Mouse (Mus musculus) midbrain, embryonic 12.5 days (tissue): ENCODE data around the gene Lsm7. TPM values are rescaled to one million over a fixed set of nuclear protein-coding genes. Genes with fewer than 3 reads are reported as not detected.
"Not testable (repeated sequence)": the region's sequence is repeated elsewhere in the genome, so short reads cannot be mapped to it uniquely, and the experiment has no call there.

Experiments
- ATAC-seq: fragments of 200-750 bp; cut with Nextera tagmentation; 2 replicates; pipeline ENCODE4 v1.8.0; 2017; ENCODE audit warnings: low read depth, moderate TSS enrichment, moderate library complexity; ENCODE audit not compliant: low FRiP score
- H3K27ac ChIP-seq: fragments of 300-500 bp; sonication (generic); replicated peaks from 2 replicates; pipeline ENCODE4 v1.5.1; 2016; ENCODE audit warnings: mild to moderate bottlenecking
- H3K27me3 ChIP-seq: fragments of 300-500 bp; sonication (generic); 2 replicates; pipeline ENCODE4 v1.6.1; 2016; ENCODE audit warnings: mild to moderate bottlenecking
- H3K36me3 ChIP-seq: fragments of 300-500 bp; sonication (generic); 2 replicates; pipeline ENCODE4 v1.6.1; 2016
- H3K4me1 ChIP-seq: fragments of 300-500 bp; sonication (generic); 2 replicates; pipeline ENCODE4 v1.6.1; 2016
- H3K4me2 ChIP-seq: fragments of 300-500 bp; sonication (generic); replicated peaks from 2 replicates; pipeline ENCODE4 v1.6.1; 2016; ENCODE audit warnings: mild to moderate bottlenecking, moderate library complexity
- H3K4me3 ChIP-seq: fragments of 300-500 bp; sonication (generic); 2 replicates; pipeline ENCODE4 v1.5.1; 2016; ENCODE audit warnings: mild to moderate bottlenecking
- H3K9ac ChIP-seq: fragments of 300-500 bp; sonication (generic); replicated peaks from 2 replicates; pipeline ENCODE4 v1.6.1; 2016; ENCODE audit warnings: mild to moderate bottlenecking, moderate library complexity
- H3K9me3 ChIP-seq: fragments of 300-500 bp; sonication (generic); 2 replicates; pipeline ENCODE4 v1.6.1; 2016; ENCODE audit warnings: mild to moderate bottlenecking
- WGBS: fragments of 180-500 bp; shearing (Covaris S2); methylation state at CpG from one replicate; pipeline ENCODE4 v1.1.7; 2016; 5-methylcytosine and 5-hydroxymethylcytosine counted together
- polyA plus RNA-seq: library from polyadenylated mRNA; unstranded; fragments of >200 nt; fragmentation: Nextera tagmentation; extraction: Ambion mirVana; gene quantifications from 2 replicates; pipeline ENCODE4 v1.2.1, GENCODE M21; 2016

Gene Lsm7
- polyA plus RNA-seq, 1 experiment from 2014 or later = 250 TPM

- H3K9ac ChIP-seq = no peak overlapping the region
- no peak overlapping the region for H3K4me2 ChIP-seq
- 57% methylated on average over 3 of the region's 3 CpGs for WGBS
- no peaks in the 10 kb centered on the region for H3K36me3 ChIP-seq
- H3K27ac ChIP-seq = no peak overlapping the region
- no peaks in the 10 kb centered on the region for H3K9me3 ChIP-seq
- H3K4me1 ChIP-seq = no peaks in the 10 kb centered on the region
- H3K4me3 ChIP-seq = no peak overlapping the region
- ATAC-seq = no peak
- H3K27me3 ChIP-seq = no peaks in the 10 kb centered on the region
Observed at GRCm38 (mm10) chr10:80819406-80819805, 35.6 kb downstream of the Lsm7 start.

GRCm38 (mm10) chr10:80818599-80819281 lies 36.3 kb downstream of the Lsm7 start:
- H3K36me3 ChIP-seq = no peaks in the 10 kb centered on the region

DNA sequence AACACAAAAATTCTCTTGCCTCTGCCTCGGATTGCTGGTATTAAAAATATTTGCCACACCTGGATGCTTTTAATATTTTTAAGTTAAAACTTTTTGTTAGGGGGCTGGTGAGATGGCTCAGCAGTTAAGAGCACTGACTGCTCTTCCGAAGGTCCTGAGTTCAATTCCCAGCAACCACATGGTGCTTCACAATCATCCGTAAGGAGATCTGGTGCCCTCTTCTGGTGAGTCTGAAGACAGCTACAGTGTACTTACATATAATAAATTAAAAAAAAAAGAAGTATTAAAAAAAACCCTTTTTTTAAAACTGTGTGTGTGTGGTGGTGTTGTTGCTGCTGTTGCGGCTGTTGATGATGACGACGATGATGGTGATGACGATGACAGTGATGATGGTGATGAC lies 37.1 kb downstream of the Lsm7 start:
- WGBS = 81% methylated on average over 7 of the region's 7 CpGs

More at GRCm38 (mm10) chr10:80818599-80819281, 36.3 kb downstream of the Lsm7 start:
- H3K9me3 ChIP-seq = no peaks in the 10 kb centered on the region
- H3K27me3 ChIP-seq = no peaks in the 10 kb centered on the region
- H3K4me1 ChIP-seq = no peaks in the 10 kb centered on the region
- no peak overlapping the region for H3K4me2 ChIP-seq
- H3K4me3 ChIP-seq = no peak overlapping the region
- WGBS = 56% methylated on average over 6 of the region's 6 CpGs
- H3K9ac ChIP-seq = no peak overlapping the region
- no peak overlapping the region for H3K27ac ChIP-seq
- no peak for ATAC-seq

GRCm38 (mm10) chr10:80817164-80817563 lies 37.8 kb downstream of the Lsm7 start:
- H3K27me3 ChIP-seq = no peaks in the 10 kb centered on the region; the same call in 1 of the 2 replicates
- no peak overlapping the region for H3K27ac ChIP-seq
- H3K9ac ChIP-seq = no peak overlapping the region
- H3K4me3 ChIP-seq = no peak overlapping the region
- ATAC-seq = no peak
- no peak overlapping the region for H3K4me2 ChIP-seq
- 90% methylated on average over 2 of the region's 2 CpGs for WGBS
- H3K36me3 ChIP-seq = no peaks in the 10 kb centered on the region
- H3K4me1 ChIP-seq = no peaks in the 10 kb centered on the region
- no peaks in the 10 kb centered on the region for H3K9me3 ChIP-seq

More for the DNA sequence above, 37.1 kb downstream of the Lsm7 start:
- H3K9ac ChIP-seq, H3K4me1 ChIP-seq, ATAC-seq, H3K27me3 ChIP-seq, H3K4me3 ChIP-seq, H3K9me3 ChIP-seq, H3K36me3 ChIP-seq, H3K27ac ChIP-seq, H3K4me2 ChIP-seq: not testable (repeated sequence)

DNA sequence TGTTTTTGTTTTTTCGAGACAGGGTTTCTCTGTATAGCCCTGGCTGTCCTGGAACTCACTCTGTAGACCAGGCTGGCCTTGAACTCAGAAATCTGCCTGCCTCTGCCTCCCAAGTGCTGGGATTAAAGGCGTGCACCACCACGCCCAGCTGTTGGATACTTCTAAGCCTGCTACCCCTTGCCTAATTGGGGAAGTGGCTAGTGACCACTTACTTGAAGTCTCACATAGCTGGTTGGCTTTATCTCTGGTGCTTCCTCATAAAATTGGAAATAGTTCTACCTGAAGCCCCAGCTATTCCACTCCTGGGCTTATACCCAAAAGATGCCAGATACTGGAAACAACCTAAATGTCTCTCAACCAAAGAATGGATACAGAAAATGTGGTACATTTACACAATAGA lies 38.7 kb downstream of the Lsm7 start:
- not testable (repeated sequence) for H3K27ac ChIP-seq, H3K9me3 ChIP-seq, H3K9ac ChIP-seq, H3K27me3 ChIP-seq, H3K4me3 ChIP-seq, H3K36me3 ChIP-seq, ATAC-seq, H3K4me1 ChIP-seq, H3K4me2 ChIP-seq
- WGBS = 83% methylated on average over 3 of the region's 3 CpGs

GRCm38 (mm10) chr10:80814800-80815199 lies 40.2 kb downstream of the Lsm7 start:
- peaks cover 12% of the 10 kb centered on the region for H3K27me3 ChIP-seq
- H3K9me3 ChIP-seq = no peaks in the 10 kb centered on the region
- no peak overlapping the region for H3K9ac ChIP-seq
- H3K27ac ChIP-seq = no peak overlapping the region
- no peaks in the 10 kb centered on the region for H3K36me3 ChIP-seq
- no peak overlapping the region for H3K4me3 ChIP-seq
- H3K4me1 ChIP-seq = peaks cover 6% of the 10 kb centered on the region
- no peak for ATAC-seq
- 65% methylated on average over 7 of the region's 7 CpGs for WGBS
- H3K4me2 ChIP-seq = no peak overlapping the region

DNA sequence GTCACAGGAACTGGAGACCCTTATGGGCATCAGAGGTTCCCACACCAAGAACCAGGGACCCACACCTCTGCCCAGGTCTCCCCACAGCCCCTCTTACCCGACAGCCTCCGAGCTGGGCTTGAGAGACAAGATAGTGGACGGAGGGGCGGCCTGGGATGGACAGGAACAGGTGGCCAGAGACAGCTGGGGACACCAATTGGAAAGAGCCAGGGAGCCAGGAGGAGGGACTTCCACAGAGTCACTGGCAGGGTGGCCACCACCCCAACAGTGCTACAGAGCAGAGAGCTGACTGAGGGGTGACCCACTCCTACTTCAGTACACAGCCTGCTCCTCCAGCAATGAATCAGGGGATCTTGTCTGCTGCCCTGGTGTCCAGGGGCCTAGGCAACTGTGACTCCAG lies 41.6 kb downstream of the Lsm7 start, which contains the start of gene Jsrp1:
Jsrp1 (minus strand) TSS at position 133 of the 400 bp plus-strand sequence.
- WGBS = 82% methylated on average over 4 of the region's 4 CpGs
- no peak for ATAC-seq
- Histone ChIP-seq H3K9me3 (no peaks in the 10 kb centered on the region), H3K9ac (0 out of 2 replicates have a peak within 1 kb of the TSS, but pooled peaks have one; percentile 2), H3K4me2 (no peak within 1 kb of the TSS), H3K27ac (no peak within 1 kb of the TSS), H3K4me3 (no peak within 1 kb of the TSS), H3K36me3 (no peaks in the 10 kb centered on the region), H3K27me3 (peaks cover 26% of the 10 kb centered on the region), H3K4me1 (peaks cover 17% of the 10 kb centered on the region)

DNA sequence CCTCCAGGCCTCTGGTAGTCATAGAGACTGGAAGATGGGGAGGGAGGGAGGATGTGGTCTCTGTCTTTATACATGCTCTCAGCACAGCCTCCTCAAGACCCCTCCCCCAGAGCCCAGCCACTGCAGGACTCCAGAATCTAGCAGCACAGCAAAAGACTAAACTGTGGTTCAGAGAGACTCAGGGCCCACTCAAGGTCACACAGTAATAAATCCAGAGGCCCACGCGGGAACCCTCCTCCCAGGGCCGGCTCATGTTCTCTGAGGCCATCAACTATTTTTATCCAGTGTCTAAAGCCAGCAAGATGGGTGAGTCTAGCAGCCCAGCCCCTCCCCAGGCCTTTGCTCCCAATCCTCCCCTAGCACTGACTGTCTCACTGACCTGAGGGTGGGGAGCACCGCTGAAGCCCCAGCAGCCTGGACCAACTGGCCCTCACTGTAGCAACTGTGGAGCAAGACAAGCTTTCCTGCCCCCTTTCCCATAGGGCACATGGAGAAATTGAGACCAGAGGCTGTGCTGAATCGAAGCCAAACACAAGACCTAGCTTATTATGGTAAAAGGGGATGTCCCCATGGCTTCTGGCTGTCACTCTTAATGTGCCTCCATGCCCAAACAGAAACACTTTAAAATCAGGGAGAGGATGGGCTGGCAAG lies 42.5 kb downstream of the Lsm7 start:
- H3K27me3 ChIP-seq = peaks cover 33% of the 10 kb centered on the region
- 66% methylated on average over 5 of the region's 5 CpGs for WGBS

GRCm38 (mm10) chr10:80810084-80810483 lies 44.9 kb downstream of the Lsm7 start:
- H3K9ac ChIP-seq = no peak overlapping the region
- H3K4me2 ChIP-seq = peak overlapping the region; percentile 14; the same call in 1 of the 2 replicates
- no peak overlapping the region for H3K4me3 ChIP-seq
- ATAC-seq = no peak
- peaks cover 4% of the 10 kb centered on the region; the same call in 1 of the 2 replicates for H3K36me3 ChIP-seq
- no peaks in the 10 kb centered on the region for H3K9me3 ChIP-seq
- WGBS = 4% methylated on average over 19 of the region's 20 CpGs
- peaks cover 42% of the 10 kb centered on the region for H3K4me1 ChIP-seq
- peaks cover 56% of the 10 kb centered on the region for H3K27me3 ChIP-seq
- no peak overlapping the region for H3K27ac ChIP-seq

More for the DNA sequence above, 42.5 kb downstream of the Lsm7 start:
- Histone ChIP-seq H3K36me3 (no peaks in the 10 kb centered on the region), H3K4me2 (no peak overlapping the region), H3K4me1 (peaks cover 25% of the 10 kb centered on the region), H3K4me3 (no peak overlapping the region), H3K9ac (0 out of 2 replicates have a peak overlapping the region, but pooled peaks have one; percentile 2), H3K9me3 (no peaks in the 10 kb centered on the region), H3K27ac (no peak overlapping the region)
- no peak for ATAC-seq

DNA sequence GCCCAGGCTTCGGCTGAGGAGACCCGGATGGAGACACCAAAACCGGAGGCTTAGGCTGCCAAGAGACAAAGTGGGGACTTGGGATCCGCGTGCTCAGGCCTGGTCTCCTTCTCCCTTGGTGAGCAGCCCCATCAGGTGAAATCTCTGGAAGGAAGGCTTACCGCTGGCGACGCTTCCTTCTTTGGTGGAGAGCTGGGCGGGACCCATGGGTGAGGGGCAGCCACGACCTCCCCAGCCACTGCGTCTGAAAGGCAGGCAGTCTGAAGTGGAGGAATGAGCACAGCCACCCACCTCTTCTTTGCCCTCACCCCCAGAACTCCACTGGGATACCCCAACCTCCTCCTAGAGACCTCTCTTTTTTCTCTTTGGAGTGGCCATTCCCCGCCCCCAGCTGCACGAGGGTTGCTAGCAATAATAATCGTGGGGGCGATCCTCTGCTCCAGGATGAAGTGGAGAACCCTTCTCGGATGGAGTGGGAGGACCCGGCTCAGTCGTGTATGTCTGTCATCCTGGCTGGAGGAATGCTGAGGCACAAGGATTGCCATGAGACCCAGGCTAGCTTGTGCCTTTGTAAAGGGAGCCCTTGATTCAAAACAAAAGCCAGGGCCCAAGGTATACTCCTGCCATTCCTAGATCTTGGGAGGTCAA lies 45.9 kb downstream of the Lsm7 start:
- H3K27me3 ChIP-seq = peaks cover 56% of the 10 kb centered on the region
- H3K9me3 ChIP-seq = no peaks in the 10 kb centered on the region
- 11% methylated on average over 18 of the region's 18 CpGs for WGBS
- peaks cover 13% of the 10 kb centered on the region for H3K36me3 ChIP-seq
- peak overlapping the region; percentile 39 for H3K9ac ChIP-seq
- no peak for ATAC-seq
- H3K4me2 ChIP-seq = peak overlapping the region; percentile 96
- no peak overlapping the region for H3K27ac ChIP-seq
- peak overlapping the region; percentile 14; the same call in 1 of the 2 replicates for H3K4me3 ChIP-seq
- peaks cover 42% of the 10 kb centered on the region for H3K4me1 ChIP-seq

GRCm38 (mm10) chr10:80808099-80808984 lies 46.7 kb downstream of the Lsm7 start:
- Histone ChIP-seq H3K4me3 (peak overlapping the region; percentile 14; the same call in 1 of the 2 replicates), H3K27ac (no peak overlapping the region; the same call in 1 of the 2 replicates), H3K4me2 (peak overlapping the region; percentile 96), H3K4me1 (peaks cover 42% of the 10 kb centered on the region), H3K36me3 (peaks cover 21% of the 10 kb centered on the region), H3K27me3 (peaks cover 56% of the 10 kb centered on the region), H3K9me3 (no peaks in the 10 kb centered on the region), H3K9ac (peak overlapping the region; percentile 78)
- 14% methylated on average over 40 of the region's 40 CpGs for WGBS
- ATAC-seq = no peak
